Mouse (Mus musculus) heart, adult 9 months (tissue): ENCODE measurements around the gene Zfp580.
"Not testable (repeated sequence)": the region's sequence is repeated elsewhere in the genome, so short reads cannot be mapped to it uniquely, and the experiment has no call there.

Experiments
- DNase-seq, 2 experiments: peaks; one replicate each; pipeline ENCODE4 v3.0.0; 2022; ENCODE audit warnings: low spot score in 2 of 2

Gene Zfp580

DNA sequence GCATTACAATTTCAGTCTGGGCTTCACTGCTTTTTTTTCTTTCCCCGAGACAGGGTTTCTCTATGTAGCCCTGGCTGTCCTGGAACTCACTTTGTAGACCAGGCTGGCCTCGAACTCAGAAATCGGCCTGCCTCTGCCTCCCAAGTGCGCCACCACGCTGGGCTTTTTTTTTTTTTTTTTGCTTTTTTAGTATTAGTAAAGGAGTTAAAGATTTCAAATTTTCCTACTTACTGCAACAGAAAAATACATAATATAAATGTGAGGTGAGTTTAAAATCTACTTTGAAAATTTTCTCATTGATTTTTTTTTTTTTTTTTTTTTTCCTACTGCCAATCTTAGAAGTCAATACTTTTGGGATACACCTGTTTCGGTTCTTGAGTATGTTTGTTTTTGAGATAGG is 13.5 kb downstream of the Zfp580 start:
- DNase-seq = no peak

DNA sequence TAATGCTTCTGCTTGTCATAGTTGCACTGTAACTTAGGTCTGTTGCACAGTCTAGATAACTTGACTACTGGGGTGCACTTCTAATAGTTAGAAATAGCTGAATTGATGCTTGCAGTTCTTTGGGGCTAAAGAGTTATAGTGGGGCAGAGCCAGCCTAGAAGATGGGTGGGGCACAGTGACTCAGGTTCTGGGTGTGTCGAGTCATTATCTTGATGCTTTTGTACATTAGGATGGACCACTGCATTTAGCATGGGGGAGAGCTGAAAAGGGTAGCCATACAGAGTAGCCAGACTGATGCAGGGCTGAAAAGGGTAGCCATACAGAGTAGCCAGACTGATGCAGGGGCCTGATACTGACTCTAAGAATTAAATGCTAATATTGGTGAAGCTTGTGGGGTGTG is 22.2 kb downstream of the Zfp580 start:
- DNase-seq = no peak

DNA sequence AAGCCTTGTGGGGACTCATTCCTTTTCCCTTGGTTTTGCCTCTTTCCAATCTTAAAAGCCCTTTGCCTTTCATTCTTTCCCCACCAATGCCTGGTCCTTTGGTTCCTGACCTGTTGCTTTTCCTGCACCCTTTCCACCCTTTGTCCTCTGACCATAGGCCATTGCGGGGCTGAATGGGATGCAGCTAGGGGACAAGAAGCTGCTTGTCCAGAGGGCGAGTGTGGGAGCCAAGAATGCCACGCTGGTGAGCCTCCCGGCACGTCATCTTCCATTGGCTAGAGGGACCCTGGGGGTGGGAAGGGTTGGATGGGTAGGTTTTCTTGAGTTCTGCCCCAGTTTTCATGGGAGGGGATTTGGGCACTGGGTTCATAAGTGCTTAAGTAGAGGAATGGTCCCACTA is 23.6 kb downstream of the Zfp580 start:
- DNase-seq = no peak

DNA sequence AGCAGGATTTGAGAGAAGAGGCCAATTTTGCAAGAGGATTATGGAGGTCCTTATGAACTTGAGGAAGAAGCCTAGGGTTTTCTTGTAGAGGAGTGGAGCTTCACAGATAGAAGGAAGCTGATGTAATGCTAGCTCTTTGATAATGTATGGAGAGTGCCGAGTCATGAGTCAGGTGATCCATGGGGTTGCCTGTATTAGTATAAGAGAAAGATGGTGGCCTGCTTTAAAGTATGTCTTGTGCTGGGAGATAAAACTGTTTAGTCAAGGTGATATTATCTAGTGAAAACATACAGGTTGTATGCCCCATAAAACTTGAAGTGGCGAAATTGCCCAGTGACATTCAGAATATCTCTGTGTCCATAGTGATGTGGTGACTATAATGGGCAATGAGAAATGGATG is 25.6 kb downstream of the Zfp580 start:
- no peak for DNase-seq

DNA sequence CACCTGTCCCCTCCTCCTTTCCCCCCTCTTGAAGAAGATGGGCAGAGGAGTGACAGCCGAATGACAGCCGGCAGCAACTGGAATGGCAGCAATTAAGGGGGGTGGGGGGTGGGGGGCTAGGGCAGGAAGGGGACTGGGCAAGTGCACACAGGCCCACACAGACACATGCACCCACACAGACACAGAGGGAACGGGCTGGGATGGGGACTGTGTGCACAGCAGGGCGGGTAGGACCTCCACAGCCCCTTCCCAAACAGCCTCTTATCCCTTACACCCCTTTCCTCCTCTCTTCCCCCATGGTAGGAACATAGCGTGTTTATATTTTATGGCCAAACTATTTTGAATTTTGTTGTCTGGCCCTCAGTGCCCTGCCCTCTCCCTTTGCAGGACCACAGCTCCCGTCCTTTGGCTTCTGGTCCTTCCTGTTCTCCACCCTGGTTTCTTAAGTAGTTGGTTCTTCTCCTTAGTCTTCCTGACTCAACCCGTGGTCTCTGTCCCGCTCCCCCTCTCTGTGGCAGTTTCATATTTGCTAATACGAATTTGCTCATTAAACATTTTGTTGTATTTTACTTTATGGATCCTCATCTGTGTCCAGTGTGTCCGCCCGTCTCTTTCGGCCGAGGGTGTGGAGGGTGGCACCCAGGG is 28.1 kb downstream of the Zfp580 start:
- DNase-seq = not testable (repeated sequence)

DNA sequence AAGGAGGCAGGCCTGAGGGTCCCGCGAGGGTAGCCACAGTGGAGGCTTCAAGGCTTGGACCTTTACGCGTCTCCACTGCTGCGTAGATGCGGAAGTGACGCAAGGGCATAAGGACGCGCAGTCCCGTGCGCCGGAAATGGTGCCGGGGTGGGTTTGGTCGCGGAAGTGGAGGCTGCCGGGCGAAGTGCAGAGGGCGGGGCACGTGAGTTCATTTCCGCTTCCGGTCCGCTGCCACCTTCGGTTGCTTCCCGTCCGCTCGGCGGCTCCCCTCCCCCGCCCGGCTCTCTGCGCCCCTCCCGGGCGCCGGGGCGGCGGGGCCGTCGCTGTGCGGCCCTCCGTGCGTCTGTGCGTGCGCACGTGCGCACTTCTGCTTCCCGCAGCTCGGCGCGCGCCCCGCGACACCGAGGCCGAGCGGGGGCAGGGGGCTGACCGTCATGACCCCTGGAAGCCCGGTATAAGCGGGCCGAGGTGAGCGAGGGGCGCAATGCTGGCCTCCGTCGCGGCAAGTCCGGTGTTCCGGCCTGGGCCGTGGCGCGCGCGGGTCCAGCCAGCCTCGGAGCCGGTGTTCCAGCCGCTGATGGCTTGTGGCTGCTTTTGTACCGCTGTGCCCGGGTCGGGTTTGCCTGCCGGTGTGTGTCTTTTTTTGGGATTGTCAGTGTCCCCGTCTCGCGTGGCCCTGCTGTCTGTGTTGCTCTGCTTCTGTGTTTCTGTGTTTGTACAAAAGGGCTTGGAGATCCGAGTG is 28.8 kb downstream of the Zfp580 start, which contains the start of gene Epn1:
Epn1 (plus strand) TSS at position 226 of the 742 bp plus-strand sequence.
- DNase-seq = peak; percentile 95

DNA sequence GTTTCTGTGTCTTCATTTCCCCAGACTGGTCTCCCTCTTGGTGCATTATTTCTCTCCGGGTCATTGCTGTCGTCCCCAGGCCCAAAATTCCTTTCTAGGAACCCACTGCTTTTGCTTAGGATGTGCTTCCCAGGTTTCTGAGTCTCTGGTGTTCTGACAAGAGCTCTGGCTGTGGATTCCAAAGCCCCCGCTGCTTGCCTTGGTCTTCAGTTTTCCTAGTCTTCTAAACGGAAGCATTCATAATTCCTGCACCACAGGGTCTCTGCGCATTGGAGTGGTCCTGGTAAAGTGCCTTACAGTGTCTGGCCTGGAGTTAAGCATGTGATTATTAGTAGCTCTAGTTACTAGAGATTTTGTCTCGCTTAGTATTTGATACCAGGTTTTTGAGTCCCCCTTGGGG is 29.5 kb downstream of the Zfp580 start:
- no peak for DNase-seq

DNA sequence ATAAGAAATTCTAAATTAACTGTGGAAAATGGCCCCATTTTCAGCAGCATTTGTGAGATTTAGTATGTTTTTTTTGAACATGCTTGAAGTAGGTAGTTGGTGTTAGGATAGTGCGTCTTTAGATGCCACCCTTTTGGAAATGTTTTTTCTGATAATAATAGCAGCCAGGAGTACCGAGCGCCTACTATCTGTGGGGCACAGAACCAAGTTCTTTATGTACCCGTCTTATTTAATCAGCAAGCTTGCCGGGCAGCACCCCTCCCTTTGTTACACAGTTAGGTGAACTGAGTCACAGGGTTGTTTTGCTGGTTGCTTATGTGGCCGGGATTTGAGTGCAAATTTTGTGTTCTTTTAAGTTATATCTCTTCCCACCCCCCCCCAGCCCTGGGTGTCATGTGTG is 29.9 kb downstream of the Zfp580 start:
- DNase-seq = no peak

DNA sequence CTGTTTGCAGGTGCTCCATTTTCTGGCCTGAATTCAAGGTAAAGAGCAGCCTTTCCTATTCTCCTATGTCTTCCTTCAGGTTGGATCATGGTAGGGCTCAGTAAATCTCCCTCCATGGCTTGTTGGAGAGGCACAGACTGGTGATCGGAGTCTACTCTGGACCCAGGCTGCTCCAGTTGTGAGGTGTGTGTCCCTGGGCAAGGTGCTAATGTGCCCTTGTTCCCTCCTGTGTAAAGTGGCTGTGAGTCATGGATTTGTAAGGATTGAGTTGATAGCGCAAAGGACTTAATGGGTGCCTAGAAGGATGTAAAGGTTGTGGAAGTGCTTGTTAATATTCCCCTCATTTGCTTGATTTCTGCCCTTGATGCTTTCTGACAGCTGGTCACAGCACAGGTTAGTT is 30.6 kb downstream of the Zfp580 start:
- no peak for DNase-seq

DNA sequence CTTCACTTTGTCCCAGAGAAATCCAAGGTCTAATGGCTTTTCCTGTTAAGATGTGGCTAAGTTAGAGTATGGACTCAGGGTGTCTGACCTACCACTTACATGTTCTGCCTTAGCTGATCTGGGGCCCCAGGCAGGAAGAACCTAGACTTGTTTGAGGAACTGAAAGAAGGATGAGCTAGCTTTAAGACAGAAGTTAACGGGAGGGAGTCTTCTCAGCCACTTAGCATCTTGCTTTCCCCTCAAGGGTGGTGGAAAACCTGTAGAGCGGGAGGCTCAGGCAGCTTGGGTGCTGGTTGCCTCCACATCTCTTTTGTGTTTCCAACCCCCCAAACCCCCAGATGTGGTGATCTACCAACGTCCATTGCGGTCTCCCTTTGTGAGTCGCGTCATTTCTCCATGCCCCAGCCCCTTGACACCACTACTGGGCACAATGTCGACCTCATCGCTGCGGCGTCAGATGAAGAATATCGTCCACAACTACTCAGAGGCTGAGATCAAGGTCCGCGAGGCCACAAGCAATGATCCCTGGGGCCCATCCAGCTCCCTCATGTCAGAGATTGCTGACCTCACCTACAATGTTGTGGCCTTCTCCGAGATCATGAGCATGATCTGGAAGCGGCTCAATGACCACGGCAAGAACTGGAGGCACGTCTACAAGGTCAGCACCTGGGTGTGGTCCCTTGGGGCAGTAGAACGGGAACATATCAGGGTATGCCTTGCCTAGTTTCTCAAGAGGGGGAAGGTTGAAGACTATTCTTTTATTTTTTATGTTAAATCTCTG is 32.2 kb downstream of the Zfp580 start:
- DNase-seq = peak in 1 of 2 experiments; percentile 49

DNA sequence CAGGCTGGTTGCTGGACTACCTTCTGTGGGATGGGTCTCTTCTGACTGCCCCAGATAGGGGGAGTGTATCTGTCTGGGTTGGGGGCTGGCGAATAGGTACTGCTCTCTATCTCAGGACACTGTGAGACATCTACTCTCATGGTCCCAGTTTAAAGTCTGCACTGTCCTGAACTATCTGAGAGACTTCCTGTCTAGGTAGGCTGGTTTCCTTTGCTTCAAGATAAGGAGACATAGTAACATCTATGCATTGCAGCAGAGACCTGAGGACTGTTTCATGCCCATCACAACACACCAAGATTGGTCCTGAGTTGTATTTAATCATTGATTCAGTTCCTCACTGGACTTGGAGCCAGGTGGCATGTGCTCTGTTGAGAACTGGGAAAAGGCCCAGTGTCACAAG is 34.2 kb downstream of the Zfp580 start:
- DNase-seq = no peak

DNA sequence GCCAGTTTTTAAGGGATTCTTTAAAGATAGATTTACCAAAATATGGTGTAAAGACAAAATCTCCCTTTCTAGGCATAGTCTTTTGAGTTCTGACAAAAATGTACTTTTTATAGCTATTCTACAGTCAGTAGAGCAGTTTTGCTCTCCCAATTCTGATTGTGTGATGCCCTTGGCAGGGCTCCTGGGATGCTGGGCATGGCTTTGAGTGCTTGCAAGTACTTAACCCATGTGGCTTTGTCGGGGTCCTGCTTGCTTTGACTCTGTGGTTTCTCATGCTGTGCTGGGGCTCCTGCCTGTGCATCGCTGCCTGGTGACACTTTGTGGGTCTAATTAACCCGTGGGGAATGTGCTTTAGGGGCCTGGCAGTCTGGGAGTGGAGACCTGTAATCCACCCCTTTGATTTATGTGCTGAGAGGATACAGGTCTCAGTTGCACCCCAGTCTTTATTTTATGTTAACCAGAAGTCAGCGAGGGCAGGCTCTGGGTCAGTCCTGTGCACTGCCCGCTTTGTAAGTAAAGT is 35.6 kb downstream of the Zfp580 start:
- DNase-seq = no peak

DNA sequence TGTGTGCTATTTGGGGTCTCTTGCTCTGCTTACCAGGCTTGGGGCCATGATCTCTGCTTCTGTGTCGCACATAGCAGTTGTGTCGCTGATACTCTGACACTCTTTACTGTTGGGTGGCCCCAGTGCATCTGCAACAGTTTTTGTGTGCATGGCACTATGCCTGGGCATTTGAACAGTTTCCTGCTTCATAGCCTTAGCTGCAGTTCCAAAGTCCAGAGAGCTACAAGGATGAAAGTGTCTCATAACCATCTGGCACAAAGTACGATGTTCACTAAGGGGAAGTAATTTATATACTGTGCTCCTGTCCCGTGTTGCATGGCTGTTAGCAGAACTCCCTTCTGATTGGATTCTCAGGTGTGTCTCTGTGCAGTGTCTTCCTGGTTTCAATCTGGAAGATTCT is 36.5 kb downstream of the Zfp580 start:
- DNase-seq = no peak

DNA sequence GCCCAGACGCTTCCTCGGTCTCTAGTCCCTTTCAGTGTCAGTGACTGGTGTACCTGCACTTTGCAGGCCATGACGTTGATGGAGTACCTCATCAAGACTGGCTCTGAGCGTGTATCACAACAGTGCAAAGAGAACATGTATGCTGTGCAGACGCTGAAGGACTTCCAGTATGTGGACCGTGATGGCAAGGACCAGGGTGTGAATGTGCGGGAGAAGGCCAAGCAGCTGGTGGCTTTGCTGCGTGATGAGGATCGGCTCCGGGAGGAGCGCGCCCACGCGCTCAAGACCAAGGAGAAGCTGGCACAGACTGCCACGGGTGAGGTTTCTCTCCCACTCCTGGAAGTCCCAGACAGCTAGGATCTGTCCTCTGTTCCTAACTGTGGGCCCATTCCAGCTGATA is 38.5 kb downstream of the Zfp580 start:
- DNase-seq = no peak

DNA sequence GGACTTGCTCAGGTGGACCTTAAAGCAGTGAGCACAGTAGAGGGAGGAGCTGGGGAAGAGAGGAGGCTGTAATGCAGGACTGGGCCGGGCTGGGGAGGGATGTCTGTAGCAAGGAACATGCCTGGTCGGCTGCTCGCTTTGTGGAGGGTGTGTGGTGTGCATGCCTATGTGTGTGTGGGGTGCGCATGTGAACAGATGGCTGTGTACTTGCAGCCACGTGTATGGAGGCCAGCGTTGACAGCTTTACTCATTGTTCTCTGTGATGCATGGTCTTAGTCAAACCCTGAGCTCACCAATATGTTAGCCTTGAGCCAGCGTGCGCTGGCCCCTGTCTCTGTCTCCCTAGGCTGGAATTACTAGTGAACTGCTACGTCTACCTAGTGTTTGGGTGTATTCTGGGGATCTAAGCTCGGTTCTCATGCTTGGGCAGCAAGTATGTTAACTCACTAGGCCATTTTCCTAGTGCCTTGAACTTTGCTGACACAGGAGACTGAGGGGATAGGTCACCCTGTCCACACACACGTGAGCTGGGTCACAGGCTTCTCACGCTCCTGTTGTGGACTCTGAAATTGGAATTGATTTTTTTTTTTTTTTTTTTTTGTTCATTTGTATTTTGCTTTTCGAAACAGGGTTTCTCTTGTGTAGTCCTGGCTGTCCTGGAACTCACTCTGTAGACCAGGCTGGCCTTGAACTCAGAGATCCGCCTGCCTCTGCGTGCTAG is 39.8 kb downstream of the Zfp580 start:
- DNase-seq = no peak

DNA sequence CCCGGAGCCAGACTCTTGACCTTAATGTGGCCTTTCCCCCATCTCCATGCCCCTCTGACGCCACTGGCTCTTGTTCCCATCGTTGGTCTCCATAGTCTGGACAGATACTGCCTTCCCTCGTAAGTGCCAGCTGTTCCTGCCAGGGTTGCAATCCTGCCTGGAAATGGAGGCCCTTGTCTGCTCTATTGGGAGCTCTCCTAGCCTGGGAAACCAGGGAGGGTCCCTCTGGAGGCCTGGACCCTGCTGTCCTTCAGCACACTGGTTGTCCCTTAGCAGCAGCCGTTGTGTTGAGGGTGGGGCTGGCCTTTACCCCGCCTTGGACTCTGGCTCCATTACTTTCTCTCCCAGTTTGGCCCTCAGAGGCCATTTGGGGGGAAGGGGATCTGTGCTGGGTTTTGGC is 41.0 kb downstream of the Zfp580 start:
- DNase-seq = no peak

DNA sequence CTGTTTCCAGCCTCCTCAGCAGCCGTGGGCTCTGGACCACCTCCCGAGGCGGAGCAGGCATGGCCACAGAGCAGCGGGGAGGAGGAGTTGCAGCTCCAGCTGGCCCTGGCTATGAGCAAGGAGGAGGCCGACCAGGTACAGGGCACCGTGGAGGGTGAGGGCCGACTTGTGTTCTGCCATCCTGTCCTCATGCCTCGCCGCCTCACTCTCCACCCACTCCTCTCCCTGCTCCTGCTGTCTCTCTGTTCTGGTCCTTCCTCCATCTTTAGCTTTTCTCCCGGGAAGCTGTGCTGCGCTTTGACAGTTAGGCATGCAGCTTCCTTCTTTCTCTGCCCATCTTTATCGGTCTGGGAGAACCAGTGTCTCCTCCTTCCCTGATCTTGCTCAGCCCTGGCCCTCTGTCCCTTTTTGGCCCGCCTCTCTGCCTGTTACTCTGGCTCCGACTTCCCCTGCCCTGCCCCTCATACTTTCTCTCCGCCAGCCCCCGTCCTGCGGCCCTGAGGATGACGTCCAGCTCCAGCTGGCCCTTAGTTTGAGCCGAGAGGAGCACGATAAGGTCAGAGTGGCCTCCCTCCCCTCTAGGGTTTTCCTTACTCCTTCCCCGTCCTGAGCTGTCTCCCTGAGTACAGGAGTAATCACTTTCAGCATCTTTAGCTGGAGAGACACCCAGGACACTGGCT is 41.6 kb downstream of the Zfp580 start:
- DNase-seq = no peak

DNA sequence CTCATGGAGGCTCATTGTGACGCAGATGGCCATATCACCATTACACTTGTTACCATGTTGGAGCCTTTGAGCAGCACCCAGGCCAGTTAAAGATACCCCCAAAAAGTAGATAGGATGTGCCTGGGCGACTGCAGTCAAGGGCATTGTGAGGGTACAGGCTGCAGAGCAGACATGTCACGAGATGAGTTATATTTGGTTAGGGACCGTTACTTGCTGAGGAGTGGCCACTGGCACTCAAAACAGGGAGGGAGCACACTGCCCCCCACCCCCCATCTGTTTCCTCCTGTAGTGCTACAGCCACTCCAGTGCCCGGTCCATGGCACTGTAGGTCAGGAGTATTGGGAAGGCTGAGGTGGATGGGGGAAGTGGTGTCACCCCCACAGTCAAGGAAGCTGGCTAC is 47.4 kb downstream of the Zfp580 start:
- no peak for DNase-seq

DNA sequence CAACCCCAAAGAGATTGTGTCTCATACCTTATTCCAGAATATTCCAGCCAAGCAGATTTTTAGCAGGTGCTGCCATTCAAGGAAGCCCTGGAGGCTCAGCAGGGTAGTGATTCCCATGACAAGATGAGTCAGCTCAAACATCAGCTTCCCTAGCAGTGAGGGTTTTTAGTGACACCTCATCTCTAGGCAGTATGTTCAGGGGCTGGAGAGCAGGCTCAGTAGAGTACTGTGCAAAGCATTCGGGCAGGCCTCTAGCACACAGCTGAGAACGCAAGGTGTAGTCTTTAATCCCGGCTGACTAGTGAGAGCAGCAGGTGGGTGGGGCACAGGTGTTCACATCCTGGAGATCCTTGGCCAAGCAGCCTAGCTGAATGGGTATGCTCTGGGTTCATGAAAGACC is 48.5 kb downstream of the Zfp580 start:
- DNase-seq = no peak

DNA sequence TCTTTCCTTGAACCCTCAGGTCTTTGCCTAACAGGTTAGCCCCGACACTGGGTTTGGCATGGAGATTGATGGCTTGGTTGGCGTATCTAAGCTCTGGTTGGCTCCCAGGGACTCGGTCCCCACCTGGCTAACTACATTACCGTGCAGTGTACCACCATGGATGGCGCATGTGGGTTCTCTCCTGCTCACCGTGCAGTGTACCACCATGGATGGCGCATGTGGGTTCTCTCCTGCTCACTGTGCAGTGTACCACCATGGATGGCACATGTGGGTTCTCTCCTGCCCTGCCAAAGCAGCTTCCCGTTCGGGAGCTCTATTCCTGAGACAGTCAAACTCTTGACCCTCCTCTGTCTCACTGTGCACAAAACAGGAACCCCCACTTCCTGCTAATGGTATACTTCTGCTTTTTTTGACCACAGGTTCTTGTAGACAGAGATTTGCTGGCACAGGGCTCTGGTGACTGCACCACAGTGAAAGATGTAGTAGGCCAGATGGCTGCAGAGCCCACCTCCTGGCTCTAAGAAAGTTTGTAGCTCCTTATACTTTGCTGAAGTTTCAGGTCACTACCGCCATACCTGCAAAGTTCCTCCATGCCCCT is 49.8 kb downstream of the Zfp580 start:
- DNase-seq = peak; percentile 39 to 73

DNA sequence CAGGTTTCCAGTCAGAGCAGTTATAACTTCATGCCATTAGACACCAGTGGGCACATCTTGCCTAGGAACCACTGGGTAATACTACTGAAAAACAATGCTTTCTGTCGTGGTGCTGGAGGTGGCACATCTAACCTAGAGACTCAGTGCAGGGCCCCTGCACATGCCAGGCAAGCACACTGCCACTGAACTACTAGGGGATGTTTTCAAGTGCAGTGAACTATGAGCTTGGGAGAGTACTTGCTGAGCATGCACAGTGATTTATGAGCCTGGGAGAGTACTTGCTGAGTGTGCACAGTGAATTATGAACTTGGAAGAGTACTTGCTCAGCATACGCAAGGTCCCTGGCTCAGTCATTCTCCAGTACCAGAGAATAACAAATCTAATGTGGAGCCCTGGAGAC is 51.2 kb downstream of the Zfp580 start:
- DNase-seq = no peak
